Mouse (Mus musculus) limb, embryonic 10.5 days (tissue): ENCODE results near the gene Prpsap1. TPM values are rescaled to one million over a fixed set of nuclear protein-coding genes. Genes with fewer than 3 reads are reported as not detected.

ENCODE experiments used
- DNase-seq: peaks from one replicate; pipeline ENCODE4 v3.0.0-alpha.2; 2017; ENCODE audit warnings: low spot score
- H3K27ac ChIP-seq: fragments of 300-500 bp; sonication (generic); 2 replicates; pipeline ENCODE4 v1.5.1; 2016; ENCODE audit warnings: mild to moderate bottlenecking
- H3K27me3 ChIP-seq: fragments of 300-500 bp; sonication (generic); 2 replicates; pipeline ENCODE4 v1.6.1; 2016; ENCODE audit warnings: low read depth, mild to moderate bottlenecking; ENCODE audit not compliant: poor library complexity, severe bottlenecking
- H3K36me3 ChIP-seq: fragments of 300-500 bp; sonication (generic); 2 replicates; pipeline ENCODE4 v1.6.1; 2016; ENCODE audit warnings: mild to moderate bottlenecking, moderate library complexity
- H3K4me1 ChIP-seq: fragments of 300-500 bp; sonication (generic); 2 replicates; pipeline ENCODE4 v1.6.1; 2016
- H3K4me3 ChIP-seq: fragments of 300-500 bp; sonication (generic); 2 replicates; pipeline ENCODE4 v1.5.1; 2016; ENCODE audit warnings: mild to moderate bottlenecking, moderate library complexity
- H3K9me3 ChIP-seq: fragments of 300-500 bp; sonication (generic); replicated peaks from 2 replicates; pipeline ENCODE4 v1.6.1; 2016; ENCODE audit warnings: mild to moderate bottlenecking
- WGBS: fragments of 180-500 bp; shearing (Covaris S2); methylation state at CpG from one replicate; pipeline ENCODE4 v1.1.7; 2016; 5-methylcytosine and 5-hydroxymethylcytosine counted together
- polyA plus RNA-seq: library from polyadenylated mRNA; unstranded; fragments of >200 nt; fragmentation: Nextera tagmentation; extraction: Ambion mirVana; gene quantifications from 2 replicates; pipeline ENCODE4 v1.2.1, GENCODE M21; 2016

Prpsap1 gene
- polyA plus RNA-seq, 1 experiment from 2014 or later: 209 TPM

GRCm38 (mm10) chr11:116446308-116446887, 47.6 kb downstream of the Prpsap1 start:
- no peak for DNase-seq
- Histone ChIP-seq H3K27ac (peak overlapping the region; percentile 50; the same call in 1 of the 2 replicates), H3K4me3 (0 out of 2 replicates have a peak overlapping the region, but pooled peaks have one; percentile 13), H3K4me1 (peaks cover 46% of the 10 kb centered on the region), H3K27me3 (peaks cover 28% of the 10 kb centered on the region), H3K9me3 (no peaks in the 10 kb centered on the region), H3K36me3 (0 out of 2 replicates have a peak, but pooled peaks cover under 1% of the 10 kb centered on the region)
- WGBS: 14% methylated on average over 19 of the region's 19 CpGs

DNA sequence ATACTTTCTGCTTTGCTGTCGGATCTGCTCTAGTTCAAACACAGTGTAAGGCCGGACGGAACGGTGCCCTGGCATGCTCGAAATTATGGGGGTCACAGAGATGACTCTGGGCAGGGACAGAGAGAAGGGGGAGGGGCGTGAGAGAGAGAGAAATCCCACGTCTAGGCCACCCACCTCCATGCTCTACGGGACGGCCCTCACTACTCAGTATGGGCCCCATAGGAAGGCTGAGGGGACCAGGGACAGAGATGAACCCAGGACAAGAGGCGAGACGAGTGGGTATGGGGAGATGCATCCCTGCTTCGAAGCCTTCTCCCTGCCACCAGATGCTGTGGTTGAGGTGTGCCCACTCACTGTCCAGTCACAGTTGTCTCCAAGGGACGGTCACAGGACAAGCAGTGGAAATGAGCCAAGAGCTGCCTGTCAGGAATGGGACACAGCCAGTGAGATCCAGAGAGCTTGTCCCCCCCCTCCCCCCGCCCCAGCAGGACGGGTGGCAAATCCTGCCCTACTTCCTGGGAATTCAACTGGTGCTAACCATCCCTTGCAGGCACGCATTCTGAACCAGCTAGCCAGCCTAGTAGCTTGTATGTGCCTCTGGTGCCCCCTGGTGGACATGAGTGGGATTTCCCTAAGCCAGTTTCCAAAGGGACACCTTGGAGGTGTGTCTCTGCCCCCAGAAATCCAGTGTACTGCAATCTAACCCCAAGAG, 48.2 kb downstream of the Prpsap1 start:
- WGBS: 22% methylated on average over 16 of the region's 16 CpGs
- Histone ChIP-seq H3K4me3 (peak overlapping the region; percentile 30), H3K4me1 (peaks cover 46% of the 10 kb centered on the region), H3K9me3 (no peaks in the 10 kb centered on the region), H3K27me3 (peaks cover 28% of the 10 kb centered on the region), H3K36me3 (peaks cover 7% of the 10 kb centered on the region; the same call in 1 of the 2 replicates), H3K27ac (peak overlapping the region; percentile 50)
- DNase-seq: peak; percentile 99

GRCm38 (mm10) chr11:116443935-116444334, 50.1 kb downstream of the Prpsap1 start:
- no peak overlapping the region for H3K4me3 ChIP-seq
- peaks cover 24% of the 10 kb centered on the region for H3K36me3 ChIP-seq
- H3K9me3 ChIP-seq: no peaks in the 10 kb centered on the region
- peak overlapping the region; percentile 50; the same call in 1 of the 2 replicates for H3K27ac ChIP-seq
- peaks cover 51% of the 10 kb centered on the region for H3K4me1 ChIP-seq
- H3K27me3 ChIP-seq: peaks cover 28% of the 10 kb centered on the region
- 90% methylated on average over 6 of the region's 6 CpGs for WGBS
- no peak for DNase-seq

GRCm38 (mm10) chr11:116443311-116443710, 50.7 kb downstream of the Prpsap1 start:
- Histone ChIP-seq H3K4me1 (peaks cover 49% of the 10 kb centered on the region), H3K27ac (peak overlapping the region; percentile 50), H3K9me3 (no peaks in the 10 kb centered on the region), H3K4me3 (no peak overlapping the region), H3K27me3 (peaks cover 22% of the 10 kb centered on the region), H3K36me3 (peaks cover 26% of the 10 kb centered on the region)
- 87% methylated on average over 6 of the region's 6 CpGs for WGBS
- DNase-seq: no peak

GRCm38 (mm10) chr11:116442867-116443177, 51.2 kb downstream of the Prpsap1 start:
- Histone ChIP-seq H3K27me3 (peaks cover 18% of the 10 kb centered on the region), H3K36me3 (peaks cover 29% of the 10 kb centered on the region), H3K4me1 (peaks cover 49% of the 10 kb centered on the region), H3K27ac (peak overlapping the region; percentile 50), H3K9me3 (no peaks in the 10 kb centered on the region), H3K4me3 (no peak overlapping the region)
- no peak for DNase-seq
- WGBS: 80% methylated on average over 6 of the region's 6 CpGs

DNA sequence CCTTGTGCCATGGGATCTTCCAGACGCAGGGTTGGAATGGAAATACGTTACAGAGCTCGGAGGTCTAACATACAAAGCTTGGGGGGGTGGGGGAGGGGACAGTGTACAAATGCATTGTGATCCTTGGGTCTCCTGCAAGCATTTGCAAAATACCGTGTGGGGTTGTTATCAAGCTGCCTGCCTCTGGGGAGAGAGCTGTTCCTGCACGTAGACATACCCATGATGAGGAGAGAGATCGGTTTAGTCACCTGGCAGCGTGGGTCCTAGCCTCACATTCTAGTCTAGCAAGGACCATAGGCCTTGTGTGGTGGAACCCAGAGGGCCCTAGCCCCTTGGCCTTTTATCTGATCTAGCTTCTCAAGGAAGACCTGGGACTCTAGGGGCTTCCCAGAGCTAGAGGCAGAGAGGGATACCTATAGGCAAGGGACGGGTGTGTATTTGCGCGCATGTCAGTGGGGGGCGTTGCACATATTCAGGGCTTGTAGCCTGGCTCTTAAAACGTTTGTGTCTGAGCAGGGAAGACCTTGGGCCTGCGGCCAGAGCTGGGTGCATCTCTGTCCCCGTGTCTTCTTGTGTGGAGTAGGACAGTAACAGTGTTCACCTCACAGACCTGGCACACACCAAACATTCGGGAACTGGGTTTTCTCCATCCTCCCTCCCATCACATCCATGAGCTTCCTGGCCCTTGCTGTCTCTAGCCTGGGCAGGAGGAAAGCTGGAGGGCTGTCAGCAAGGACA, 51.7 kb downstream of the Prpsap1 start:
- H3K4me1 ChIP-seq: peaks cover 51% of the 10 kb centered on the region
- no peak for DNase-seq
- peaks cover 35% of the 10 kb centered on the region for H3K36me3 ChIP-seq
- WGBS: 82% methylated on average over 15 of the region's 15 CpGs
- H3K9me3 ChIP-seq: no peaks in the 10 kb centered on the region
- H3K27me3 ChIP-seq: peaks cover 13% of the 10 kb centered on the region
- peak overlapping the region; percentile 50 for H3K27ac ChIP-seq
- no peak overlapping the region for H3K4me3 ChIP-seq

DNA sequence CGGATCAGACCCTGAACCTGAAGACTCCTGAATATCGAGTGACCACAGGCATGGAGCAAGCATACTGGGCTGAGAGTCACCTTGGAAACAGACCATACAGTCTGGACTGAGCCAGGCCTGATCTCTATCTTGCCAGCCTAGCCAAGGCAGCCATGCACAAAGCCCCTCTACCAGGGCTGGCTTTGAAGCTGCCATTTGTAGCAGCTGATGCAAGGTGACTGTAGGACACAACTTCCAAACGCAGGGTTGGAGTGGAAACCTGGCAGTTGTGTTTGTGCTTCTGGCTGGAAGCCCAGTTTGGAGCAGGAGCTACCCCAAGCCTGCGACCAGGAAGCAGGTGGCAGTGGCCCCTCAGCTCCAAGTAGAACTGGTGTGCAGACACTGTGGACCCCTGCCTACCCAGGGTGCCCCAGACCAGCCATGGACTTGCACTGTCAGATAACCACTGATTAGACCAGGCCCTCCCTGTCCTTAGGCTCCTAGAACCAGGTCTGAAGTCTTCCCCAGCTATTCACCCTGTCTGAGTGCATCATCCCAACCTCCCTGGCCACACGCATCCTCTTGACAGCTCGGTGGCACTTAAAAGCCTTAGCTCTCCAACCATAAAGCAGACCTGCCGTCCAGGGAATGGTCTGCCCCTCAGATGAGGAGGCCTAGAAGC, 53.5 kb downstream of the Prpsap1 start:
- Histone ChIP-seq H3K27me3 (no peaks in the 10 kb centered on the region), H3K4me1 (peaks cover 55% of the 10 kb centered on the region), H3K36me3 (peaks cover 52% of the 10 kb centered on the region), H3K9me3 (no peaks in the 10 kb centered on the region), H3K27ac (no peak overlapping the region), H3K4me3 (no peak overlapping the region)
- DNase-seq: no peak
- 85% methylated on average over 7 of the region's 7 CpGs for WGBS

- H3K27ac ChIP-seq: no peak overlapping the region
- peaks cover 53% of the 10 kb centered on the region for H3K4me1 ChIP-seq
- H3K27me3 ChIP-seq: no peaks in the 10 kb centered on the region
- WGBS: 73% methylated on average over 19 of the region's 19 CpGs
- H3K4me3 ChIP-seq: no peak overlapping the region
- no peaks in the 10 kb centered on the region for H3K9me3 ChIP-seq
- DNase-seq: no peak
- H3K36me3 ChIP-seq: peaks cover 57% of the 10 kb centered on the region
These were observed 54.4 kb downstream of the Prpsap1 start for GRCm38 (mm10) chr11:116439269-116440240.

GRCm38 (mm10) chr11:116437541-116437940, 56.5 kb downstream of the Prpsap1 start:
- Histone ChIP-seq H3K36me3 (peaks cover 57% of the 10 kb centered on the region), H3K4me3 (no peak overlapping the region), H3K27ac (peak overlapping the region; percentile 57), H3K4me1 (peaks cover 41% of the 10 kb centered on the region), H3K9me3 (no peaks in the 10 kb centered on the region), H3K27me3 (no peaks in the 10 kb centered on the region)
- WGBS: 82% methylated on average over 11 of the region's 11 CpGs
- DNase-seq: no peak

DNA sequence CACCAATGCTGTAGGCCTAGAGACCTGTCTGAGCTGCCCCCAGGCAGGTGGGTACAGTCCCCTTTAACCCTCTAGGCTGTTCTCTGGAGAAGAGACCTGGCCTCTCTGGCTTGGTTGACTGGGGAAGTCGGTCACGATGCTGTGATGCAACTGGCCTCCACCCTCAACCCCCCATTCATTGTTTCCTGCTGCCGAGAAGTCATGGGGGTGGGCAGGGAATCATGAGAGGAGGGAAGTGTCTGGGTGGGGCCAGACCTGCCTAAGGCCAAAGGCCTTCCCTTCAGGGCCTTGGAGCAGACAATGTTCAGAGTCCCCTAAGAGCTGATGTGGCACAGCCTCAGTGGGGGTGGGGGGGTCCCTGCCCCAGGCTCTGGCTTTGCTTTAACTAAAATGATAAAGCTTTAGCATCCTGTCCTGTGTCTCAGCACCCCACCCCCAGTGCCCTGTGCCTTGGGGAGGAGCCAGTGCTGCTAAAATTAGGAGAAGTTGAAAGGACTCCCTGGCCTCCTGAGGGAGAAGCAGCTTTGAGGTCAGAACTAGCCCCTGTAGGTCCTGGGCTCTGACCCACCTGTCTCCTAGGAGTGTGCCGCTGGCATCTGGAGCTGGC, 57.2 kb downstream of the Prpsap1 start:
- DNase-seq: no peak
- 0 out of 2 replicates have a peak overlapping the region, but pooled peaks have one; percentile 99 for H3K4me3 ChIP-seq
- peaks cover 40% of the 10 kb centered on the region for H3K4me1 ChIP-seq
- peak overlapping the region; percentile 57 for H3K27ac ChIP-seq
- no peaks in the 10 kb centered on the region for H3K27me3 ChIP-seq
- peaks cover 57% of the 10 kb centered on the region for H3K36me3 ChIP-seq
- no peaks in the 10 kb centered on the region for H3K9me3 ChIP-seq
- 73% methylated on average over 4 of the region's 4 CpGs for WGBS

GRCm38 (mm10) chr11:116435992-116436724, 57.8 kb downstream of the Prpsap1 start:
- no peaks in the 10 kb centered on the region for H3K9me3 ChIP-seq
- H3K4me3 ChIP-seq: peak overlapping the region; percentile 99
- peaks cover 54% of the 10 kb centered on the region for H3K36me3 ChIP-seq
- H3K27ac ChIP-seq: peak overlapping the region; percentile 57; the same call in 1 of the 2 replicates
- peaks cover 43% of the 10 kb centered on the region for H3K4me1 ChIP-seq
- 81% methylated on average over 5 of the region's 5 CpGs for WGBS
- no peak for DNase-seq
- no peaks in the 10 kb centered on the region for H3K27me3 ChIP-seq
